Mouse (Mus musculus) hindbrain, embryonic 11.5 days (tissue): ENCODE results near the gene Mbtps2. TPM values are rescaled to one million over a fixed set of nuclear protein-coding genes. Genes with fewer than 3 reads are reported as not detected.

Experiments used
- ATAC-seq: fragments of 200-750 bp; cut with Nextera tagmentation; 2 replicates; pipeline ENCODE4 v1.8.0; 2017; ENCODE audit warnings: mild to moderate bottlenecking, moderate TSS enrichment, moderate library complexity; ENCODE audit not compliant: low FRiP score
- DNase-seq: peaks from one replicate; pipeline ENCODE4 v3.0.0-alpha.2; 2015; ENCODE audit warnings: low spot score
- H3K27ac ChIP-seq: fragments of 300-500 bp; sonication (generic); 2 replicates; pipeline ENCODE4 v1.5.1; 2014; ENCODE audit warnings: mild to moderate bottlenecking, low read depth, low read length
- H3K27me3 ChIP-seq: fragments of 300-500 bp; sonication (generic); 2 replicates; pipeline ENCODE4 v1.6.1; 2014; ENCODE audit warnings: mild to moderate bottlenecking, low read length, moderate library complexity, mixed read lengths; ENCODE audit not compliant: control insufficient read depth, insufficient read depth
- H3K36me3 ChIP-seq: fragments of 300-500 bp; sonication (generic); 2 replicates; pipeline ENCODE4 v1.6.1; 2014; ENCODE audit warnings: mild to moderate bottlenecking, low read length, moderate library complexity, mixed read lengths; ENCODE audit not compliant: control insufficient read depth, insufficient read depth
- H3K4me1 ChIP-seq: fragments of 300-500 bp; sonication (generic); replicated peaks from 2 replicates; pipeline ENCODE4 v1.6.1; 2014; ENCODE audit warnings: low read length, mixed read lengths; ENCODE audit not compliant: control insufficient read depth, insufficient read depth
- H3K4me2 ChIP-seq: fragments of 300-500 bp; sonication (generic); replicated peaks from 2 replicates; pipeline ENCODE4 v1.6.1; 2014; ENCODE audit warnings: mild to moderate bottlenecking, low read depth, low read length
- H3K4me3 ChIP-seq: fragments of 300-500 bp; sonication (generic); 2 replicates; pipeline ENCODE4 v1.5.1; 2014; ENCODE audit warnings: low read depth, low read length
- H3K9ac ChIP-seq: fragments of 300-500 bp; sonication (generic); 2 replicates; pipeline ENCODE4 v1.6.1; 2014; ENCODE audit warnings: low read depth, low read length
- H3K9me3 ChIP-seq: fragments of 300-500 bp; sonication (generic); 2 replicates; pipeline ENCODE4 v1.6.1; 2016; ENCODE audit warnings: low read length; ENCODE audit not compliant: control insufficient read depth
- WGBS: fragments of 180-500 bp; shearing (Covaris S2); extraction: QIAGEN DNeasy Blood & Tissue Kit; methylation state at CpG from one replicate; pipeline ENCODE4 v1.1.7; 2014; 5-methylcytosine and 5-hydroxymethylcytosine counted together
- polyA plus RNA-seq: library from polyadenylated mRNA; unstranded; fragments of >200 nt; fragmentation: Nextera tagmentation; extraction: Ambion mirVana; gene quantifications from 2 replicates; pipeline ENCODE4 v1.2.1, GENCODE M21; 2014

The Mbtps2 gene
- 28.0 and 28.9 TPM in 2 replicates for polyA plus RNA-seq

- Histone ChIP-seq H3K9me3 (no peaks in the 10 kb centered on the region), H3K27ac (peak within 1 kb of the TSS; percentile 85), H3K36me3 (no peaks in the 10 kb centered on the region), H3K4me2 (peak within 1 kb of the TSS; percentile 34), H3K27me3 (no peaks in the 10 kb centered on the region), H3K4me3 (peak within 1 kb of the TSS; percentile 59), H3K4me1 (no peaks in the 10 kb centered on the region), H3K9ac (peak within 1 kb of the TSS; percentile 75)
- DNase-seq = peak; percentile 71
- 18% methylated on average over 56 of the region's 74 CpGs for WGBS
- peak; percentile 90 for ATAC-seq
Observed at GRCm38 (mm10) chrX:157598186-157598996, at the start of gene Mbtps2. Gene Mbtps2 (minus strand): TSS chrX:157598715.

GRCm38 (mm10) chrX:157646399-157646798 is 47.9 kb upstream of the Mbtps2 start:
- Histone ChIP-seq H3K4me3 (no peak overlapping the region), H3K27me3 (no peaks in the 10 kb centered on the region), H3K9me3 (no peaks in the 10 kb centered on the region), H3K9ac (no peak overlapping the region), H3K4me2 (no peak overlapping the region), H3K4me1 (no peaks in the 10 kb centered on the region), H3K27ac (no peak overlapping the region), H3K36me3 (no peaks in the 10 kb centered on the region)
- WGBS = 79% methylated on average over 1 of the region's 1 CpGs
- no peak for ATAC-seq
- DNase-seq = no peak

- DNase-seq (no peak), ATAC-seq (no peak)
- Histone ChIP-seq H3K4me1 (no peaks in the 10 kb centered on the region), H3K36me3 (no peaks in the 10 kb centered on the region), H3K27me3 (no peaks in the 10 kb centered on the region), H3K9me3 (no peaks in the 10 kb centered on the region), H3K4me3 (no peak overlapping the region), H3K9ac (no peak overlapping the region), H3K4me2 (no peak overlapping the region), H3K27ac (no peak overlapping the region)
- 82% methylated on average over 4 of the region's 4 CpGs for WGBS
Observed at GRCm38 (mm10) chrX:157644700-157645099, 46.2 kb upstream of the Mbtps2 start.

- Histone ChIP-seq H3K27ac (no peak overlapping the region), H3K9ac (no peak overlapping the region), H3K27me3 (no peaks in the 10 kb centered on the region), H3K4me3 (no peak overlapping the region), H3K9me3 (no peaks in the 10 kb centered on the region), H3K4me1 (no peaks in the 10 kb centered on the region), H3K4me2 (no peak overlapping the region), H3K36me3 (no peaks in the 10 kb centered on the region)
- 24% methylated on average over 3 of the region's 3 CpGs for WGBS
- ATAC-seq (peak; percentile 25; the same call in 1 of the 2 replicates), DNase-seq (peak; percentile 65)
Observed at GRCm38 (mm10) chrX:157644300-157644699, 45.8 kb upstream of the Mbtps2 start.

GRCm38 (mm10) chrX:157642856-157643255 is 44.3 kb upstream of the Mbtps2 start:
- WGBS = 90% methylated on average over 5 of the region's 5 CpGs
- Histone ChIP-seq H3K4me1 (no peaks in the 10 kb centered on the region), H3K4me3 (no peak overlapping the region), H3K9ac (no peak overlapping the region), H3K27me3 (no peaks in the 10 kb centered on the region), H3K36me3 (no peaks in the 10 kb centered on the region), H3K9me3 (no peaks in the 10 kb centered on the region), H3K4me2 (no peak overlapping the region), H3K27ac (no peak overlapping the region)
- DNase-seq (no peak), ATAC-seq (no peak)

- Histone ChIP-seq H3K4me1 (no peaks in the 10 kb centered on the region), H3K9me3 (no peaks in the 10 kb centered on the region), H3K36me3 (no peaks in the 10 kb centered on the region), H3K4me2 (no peak overlapping the region), H3K9ac (no peak overlapping the region), H3K27me3 (no peaks in the 10 kb centered on the region), H3K4me3 (no peak overlapping the region), H3K27ac (no peak overlapping the region)
- 50% methylated on average over 1 of the region's 1 CpGs for WGBS
- ATAC-seq = no peak
- DNase-seq = no peak
Observed at GRCm38 (mm10) chrX:157637253-157637652, 38.7 kb upstream of the Mbtps2 start.

- Histone ChIP-seq H3K4me1 (no peaks in the 10 kb centered on the region), H3K9ac (no peak overlapping the region), H3K27ac (no peak overlapping the region), H3K27me3 (no peaks in the 10 kb centered on the region), H3K4me2 (no peak overlapping the region), H3K9me3 (no peaks in the 10 kb centered on the region), H3K4me3 (no peak overlapping the region), H3K36me3 (no peaks in the 10 kb centered on the region)
- 65% methylated on average over 3 of the region's 3 CpGs for WGBS
- DNase-seq (no peak), ATAC-seq (peak; percentile 61)
Observed at GRCm38 (mm10) chrX:157633676-157634414, 35.3 kb upstream of the Mbtps2 start.

GRCm38 (mm10) chrX:157630341-157630740 is 31.8 kb upstream of the Mbtps2 start:
- Histone ChIP-seq H3K36me3 (no peaks in the 10 kb centered on the region), H3K4me1 (no peaks in the 10 kb centered on the region), H3K27ac (no peak overlapping the region), H3K4me3 (no peak overlapping the region), H3K9me3 (no peaks in the 10 kb centered on the region), H3K9ac (no peak overlapping the region), H3K27me3 (no peaks in the 10 kb centered on the region), H3K4me2 (no peak overlapping the region)
- DNase-seq = no peak
- no peak for ATAC-seq
- 68% methylated on average over 4 of the region's 4 CpGs for WGBS
